9 mouse cellular contexts compared by ENCODE assay signal in the genomic region with DNA sequence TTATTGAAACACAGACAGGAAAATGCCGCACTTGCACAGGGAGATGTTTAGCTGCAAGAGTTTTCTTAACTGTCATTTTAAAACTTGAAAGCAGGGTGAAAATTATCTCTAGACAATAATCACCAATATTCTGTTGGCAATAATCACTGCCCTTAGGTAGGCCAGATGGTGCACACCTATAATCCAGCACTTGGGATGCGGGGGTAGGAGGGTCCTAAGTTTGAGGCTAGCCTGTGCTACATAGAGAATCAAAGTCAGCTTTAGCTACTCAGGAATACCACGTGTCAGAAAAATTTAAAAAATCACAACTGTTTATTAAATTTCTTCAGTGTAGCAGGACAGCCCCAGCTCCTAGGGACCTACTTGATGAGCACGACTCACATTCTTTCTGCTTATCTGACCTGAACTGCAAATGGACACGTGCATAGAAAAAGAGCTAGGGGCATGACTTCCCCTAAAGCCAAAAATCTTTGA. TPM values are rescaled to one million over a fixed set of nuclear protein-coding genes. Genes with fewer than 3 reads are reported as not detected.
A peak's percentile ranks its signal among the peaks of the same experiment; 100 is the strongest.
DNase-seq lines count a peak whose midpoint lies in the region; ATAC-seq and TF ChIP-seq lines count a peak whose summit lies in the region.
"Had no signal": no experiment of that assay in that cellular context is flagged by ENCODE, and none has a peak within 500 bp of the region (broad histone marks: within the 10 kb centered on the region; RNA-seq: fewer than 3 reads in every experiment).

No protein-coding gene starts in this region.

- TF ChIP-seq CTCF in embryonic fibroblast, embryonic 13.5 days (IDR thresholded peaks at IDR 0.05; ENCODE audit: borderline replicate concordance, insufficient read depth, low read length): no peak
- no peak for TF ChIP-seq CTCF in layer of hippocampus, adult 2 months (conservative IDR thresholded peaks at IDR 0.05)

- H3K4me3 ChIP-seq in kidney, embryonic 16.5 days (ENCODE audit: low read length): peak overlapping the region; percentile 66
- peak overlapping the region; percentile 89; the same call in 1 of the 2 replicates for H3K4me3 ChIP-seq in embryonic fibroblast, embryonic 13.5 days (ENCODE audit: insufficient read depth, low read length)
- H3K4me3 ChIP-seq in limb, embryonic 12.5 days (replicated peaks): peak overlapping the region; percentile 65
- H3K4me3 ChIP-seq in neural tube, embryonic 14.5 days (ENCODE audit: low read depth, low read length): no peak overlapping the region
- no peak overlapping the region for H3K4me3 ChIP-seq in layer of hippocampus, adult 2 months

- no peaks in the 10 kb centered on the region for H3K9me3 ChIP-seq in kidney, embryonic 16.5 days (ENCODE audit: low read length)
- H3K9me3 ChIP-seq in limb, embryonic 12.5 days: no peaks in the 10 kb centered on the region
- H3K9me3 ChIP-seq in neural tube, embryonic 14.5 days (ENCODE audit: control insufficient read depth, low read length): no peaks in the 10 kb centered on the region

- peak overlapping the region; percentile 85 for H3K9ac ChIP-seq in kidney, embryonic 16.5 days (replicated peaks; ENCODE audit: low read length)
- peak overlapping the region; percentile 80; the same call in 1 of the 2 replicates for H3K9ac ChIP-seq in limb, embryonic 12.5 days (replicated peaks)
- H3K9ac ChIP-seq in neural tube, embryonic 14.5 days (replicated peaks; ENCODE audit: low read depth, low read length): no peak overlapping the region

- ATAC-seq in kidney, embryonic 16.5 days (ENCODE audit: low FRiP score, low TSS enrichment): peak; percentile 43
- peak; percentile 53 for ATAC-seq in limb, embryonic 12.5 days (ENCODE audit: insufficient number of reproducible peaks, insufficient read depth, low FRiP score, low TSS enrichment, low read depth)
- ATAC-seq in neural tube, embryonic 14.5 days (ENCODE audit: low read depth): 0 out of 2 replicates have a peak, but pooled peaks have one; percentile 9
- ATAC-seq in megakaryocyte progenitor cell, adult 5-6 weeks (replicated peaks; ENCODE audit: poor library complexity): no peak

- DNase-seq in kidney, adult 11 months: no peak
- no peak for DNase-seq in layer of hippocampus, adult 2 months (ENCODE audit: low spot score in 2 of 2)
- DNase-seq in embryo, embryonic 9.5 days (ENCODE audit: extremely low spot score): no peak
- DNase-seq: cerebellum, adult 11 months had no signal

- H3K36me3 ChIP-seq in kidney, embryonic 16.5 days (ENCODE audit: insufficient read depth, low read length): peaks cover 9% of the 10 kb centered on the region
- H3K36me3 ChIP-seq in limb, embryonic 12.5 days: peaks cover 9% of the 10 kb centered on the region
- no peaks in the 10 kb centered on the region for H3K36me3 ChIP-seq in neural tube, embryonic 14.5 days (ENCODE audit: control insufficient read depth, insufficient read depth, low read length)

- no peaks in the 10 kb centered on the region for H3K27me3 ChIP-seq in kidney, embryonic 16.5 days (ENCODE audit: insufficient read depth, low read length)
- no peaks in the 10 kb centered on the region for H3K27me3 ChIP-seq in limb, embryonic 12.5 days
- 0 out of 2 replicates have a peak, but pooled peaks cover 4% of the 10 kb centered on the region for H3K27me3 ChIP-seq in neural tube, embryonic 14.5 days (ENCODE audit: control insufficient read depth, insufficient read depth, low read length)

- 48% methylated on average over 5 of the region's 5 CpGs for WGBS in kidney, embryonic 16.5 days
- 56% methylated on average over 5 of the region's 5 CpGs for WGBS in limb, embryonic 12.5 days
- WGBS in neural tube, embryonic 14.5 days: 59% methylated on average over 5 of the region's 5 CpGs

- peaks cover 23% of the 10 kb centered on the region for H3K4me1 ChIP-seq in kidney, embryonic 16.5 days (ENCODE audit: insufficient read depth, low read length)
- peaks cover 17% of the 10 kb centered on the region; the same call in 1 of the 2 replicates for H3K4me1 ChIP-seq in embryonic fibroblast, embryonic 13.5 days (ENCODE audit: control insufficient read depth, insufficient read depth, low read length)
- peaks cover 6% of the 10 kb centered on the region; the same call in 1 of the 2 replicates for H3K4me1 ChIP-seq in limb, embryonic 12.5 days (replicated peaks)
- 0 out of 2 replicates have a peak, but pooled peaks cover 4% of the 10 kb centered on the region for H3K4me1 ChIP-seq in neural tube, embryonic 14.5 days (ENCODE audit: control insufficient read depth, insufficient read depth, low read length)

- peak overlapping the region; percentile 57 for H3K4me2 ChIP-seq in kidney, embryonic 16.5 days (replicated peaks; ENCODE audit: low read depth, low read length)
- H3K4me2 ChIP-seq in limb, embryonic 12.5 days: peak overlapping the region; percentile 66
- no peak overlapping the region for H3K4me2 ChIP-seq in neural tube, embryonic 14.5 days (ENCODE audit: low read depth, low read length)

- peak overlapping the region; percentile 95 for H3K27ac ChIP-seq in kidney, embryonic 16.5 days (ENCODE audit: low read length)
- peak overlapping the region; percentile 70 for H3K27ac ChIP-seq in embryonic fibroblast, embryonic 13.5 days (ENCODE audit: insufficient read depth, low read length)
- H3K27ac ChIP-seq in limb, embryonic 12.5 days: peak overlapping the region; percentile 87; the same call in 1 of the 2 replicates
- no peak overlapping the region for H3K27ac ChIP-seq in neural tube, embryonic 14.5 days (ENCODE audit: low read depth, low read length)
- no peak overlapping the region for H3K27ac ChIP-seq in layer of hippocampus, adult 2 months

- no peak for TF ChIP-seq POLR2A in embryonic fibroblast, embryonic 13.5 days (IDR thresholded peaks at IDR 0.05; ENCODE audit: low read depth, low read length)

RNA-seq across cellular contexts. Expression of a gene that starts 0.4 kb away (rescaled TPM):
- polyA plus RNA-seq in kidney, embryonic 16.5 days (2015; fragmentation: Nextera tagmentation; extraction: Ambion mirVana): 1,206 and 1,400 TPM in 2 replicates
- polyA plus RNA-seq in embryonic fibroblast, embryonic 13.5 days (2011; ENCODE audit: insufficient read length, low read depth, missing spikeins): 1,573 and 1,846 TPM in 2 replicates
- 600 and 664 TPM in 2 replicates for polyA plus RNA-seq in limb, embryonic 12.5 days (2016; fragmentation: Nextera tagmentation; extraction: Ambion mirVana)
- 104 and 220 TPM in 2 replicates for polyA plus RNA-seq in neural tube, embryonic 14.5 days (2014; fragmentation: Nextera tagmentation; extraction: Ambion mirVana)
- 1 to 10 TPM; 6.8 to 7.4 TPM for total RNA-seq in layer of hippocampus, adult 2 months (2021)
- total RNA-seq in megakaryocyte progenitor cell, adult 5-6 weeks (2015): 1,747 and 1,792 TPM in 2 replicates
- 99.3 and 111 TPM in 2 replicates for total RNA-seq in megakaryocyte progenitor cell, adult 5-6 weeks (2017)

RNA-seq across cellular contexts. Expression of a gene that starts 35.0 kb away (rescaled TPM):
- 487 TPM in 2 replicates for polyA plus RNA-seq in kidney, embryonic 16.5 days (2015; fragmentation: Nextera tagmentation; extraction: Ambion mirVana)
- polyA plus RNA-seq in embryonic fibroblast, embryonic 13.5 days (2011; ENCODE audit: insufficient read length, low read depth, missing spikeins): 373 and 491 TPM in 2 replicates
- polyA plus RNA-seq in limb, embryonic 12.5 days (2016; fragmentation: Nextera tagmentation; extraction: Ambion mirVana): 157 and 183 TPM in 2 replicates
- 176 and 300 TPM in 2 replicates for polyA plus RNA-seq in neural tube, embryonic 14.5 days (2014; fragmentation: Nextera tagmentation; extraction: Ambion mirVana)
- 10 to 100 TPM; 18.7 to 23.6 TPM for total RNA-seq in layer of hippocampus, adult 2 months (2021)
- total RNA-seq in megakaryocyte progenitor cell, adult 5-6 weeks (2015): 146 and 155 TPM in 2 replicates
- total RNA-seq in megakaryocyte progenitor cell, adult 5-6 weeks (2017): 217 and 260 TPM in 2 replicates

RNA-seq across cellular contexts. Expression of a gene that starts 51.3 kb away (rescaled TPM):
- polyA plus RNA-seq in kidney, embryonic 16.5 days (2015; fragmentation: Nextera tagmentation; extraction: Ambion mirVana): 0.64 and 0.66 TPM in 2 replicates
- polyA plus RNA-seq in embryonic fibroblast, embryonic 13.5 days (2011; ENCODE audit: insufficient read length, low read depth, missing spikeins): not detected in 2 replicates
- not detected in 2 replicates for polyA plus RNA-seq in limb, embryonic 12.5 days (2016; fragmentation: Nextera tagmentation; extraction: Ambion mirVana)
- polyA plus RNA-seq in neural tube, embryonic 14.5 days (2014; fragmentation: Nextera tagmentation; extraction: Ambion mirVana): 0.13 TPM in 1 of 2 replicates, not detected in the other
- not detected for total RNA-seq in layer of hippocampus, adult 2 months (2021)
- total RNA-seq in megakaryocyte progenitor cell, adult 5-6 weeks (2015): not detected in 2 replicates
- not detected in 2 replicates for total RNA-seq in megakaryocyte progenitor cell, adult 5-6 weeks (2017)

Comparison
In these comparisons a context has a peak if more than half of its experiments do, and no peak if none do; other contexts are left out.
1. H3K27ac ChIP-seq: peak in kidney, embryonic 16.5 days (single experiment), embryonic fibroblast, embryonic 13.5 days (single experiment) and limb, embryonic 12.5 days (single experiment); none in neural tube, embryonic 14.5 days (single experiment) and layer of hippocampus, adult 2 months (single experiment).
2. H3K4me3 ChIP-seq: peak in kidney, embryonic 16.5 days (single experiment), embryonic fibroblast, embryonic 13.5 days (single experiment) and limb, embryonic 12.5 days (single experiment); none in neural tube, embryonic 14.5 days (single experiment) and layer of hippocampus, adult 2 months (single experiment).